Mouse (Mus musculus) embryonic facial prominence, embryonic 13.5 days (tissue): Measurements from ENCODE around the gene Pik3cb. TPM values are rescaled to one million over a fixed set of nuclear protein-coding genes. Genes with fewer than 3 reads are reported as not detected.
A peak's percentile ranks its signal among the peaks of the same experiment; 100 is the strongest.

Source experiments
- ATAC-seq: fragments of 200-750 bp; cut with Nextera tagmentation; 2 replicates; pipeline ENCODE4 v1.8.0; 2017; ENCODE audit warnings: low read depth; ENCODE audit not compliant: insufficient number of reproducible peaks, insufficient read depth, low FRiP score, low TSS enrichment
- H3K27ac ChIP-seq: fragments of 300-500 bp; sonication (generic); 2 replicates; pipeline ENCODE4 v1.5.1; 2015; ENCODE audit warnings: moderate library complexity, mild to moderate bottlenecking, inconsistent platforms
- H3K27me3 ChIP-seq: fragments of 300-500 bp; sonication (generic); 2 replicates; pipeline ENCODE4 v1.6.1; 2015; ENCODE audit warnings: mild to moderate bottlenecking, inconsistent platforms
- H3K36me3 ChIP-seq: fragments of 300-500 bp; sonication (generic); 2 replicates; pipeline ENCODE4 v1.6.1; 2015; ENCODE audit warnings: mild to moderate bottlenecking, inconsistent platforms
- H3K4me1 ChIP-seq: fragments of 300-500 bp; sonication (generic); 2 replicates; pipeline ENCODE4 v1.6.1; 2015; ENCODE audit warnings: inconsistent platforms
- H3K4me2 ChIP-seq: fragments of 300-500 bp; sonication (generic); 2 replicates; pipeline ENCODE4 v1.6.1; 2015; ENCODE audit warnings: moderate library complexity, mild to moderate bottlenecking, inconsistent platforms
- H3K4me3 ChIP-seq: fragments of 300-500 bp; sonication (generic); 2 replicates; pipeline ENCODE4 v1.5.1; 2015; ENCODE audit warnings: mild to moderate bottlenecking, inconsistent platforms
- H3K9ac ChIP-seq: fragments of 300-500 bp; sonication (generic); 2 replicates; pipeline ENCODE4 v1.6.1; 2015; ENCODE audit warnings: mild to moderate bottlenecking, inconsistent platforms
- H3K9me3 ChIP-seq: fragments of 300-500 bp; sonication (generic); 2 replicates; pipeline ENCODE4 v1.6.1; 2016; ENCODE audit warnings: inconsistent platforms
- WGBS: fragments of 180-500 bp; shearing (Covaris S2); methylation state at CpG from one replicate; pipeline ENCODE4 v1.1.7; 2015; ENCODE audit warnings: mixed read lengths; 5-methylcytosine and 5-hydroxymethylcytosine counted together
- polyA plus RNA-seq: library from polyadenylated mRNA; unstranded; fragments of >200 nt; fragmentation: Nextera tagmentation; extraction: Ambion mirVana; gene quantifications from 2 replicates; pipeline ENCODE4 v1.2.1, GENCODE M21; 2015

The Pik3cb gene
- polyA plus RNA-seq, 1 experiment from 2014 or later: 1.6 TPM

DNA sequence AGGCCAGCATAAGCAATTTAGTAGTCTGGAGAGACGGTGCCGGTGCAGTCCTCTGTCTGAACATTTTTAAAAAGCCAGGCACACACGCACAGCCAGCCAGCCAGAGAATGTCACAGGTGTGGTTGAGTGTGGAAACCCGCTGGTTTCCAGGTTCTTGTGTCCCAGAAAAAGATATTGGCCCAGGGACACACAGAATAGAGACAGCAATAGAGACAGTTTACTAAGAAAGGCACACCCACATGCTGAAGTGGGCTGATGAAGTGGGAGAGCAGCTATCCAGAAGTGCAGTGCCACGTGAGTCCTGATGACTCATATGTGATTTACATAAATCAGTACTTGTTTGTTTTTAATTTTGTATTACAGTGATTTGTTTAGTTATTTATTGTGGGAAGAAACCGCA is 5.3 kb upstream of the Pik3cb start:
- H3K4me3 ChIP-seq: no peak overlapping the region

DNA sequence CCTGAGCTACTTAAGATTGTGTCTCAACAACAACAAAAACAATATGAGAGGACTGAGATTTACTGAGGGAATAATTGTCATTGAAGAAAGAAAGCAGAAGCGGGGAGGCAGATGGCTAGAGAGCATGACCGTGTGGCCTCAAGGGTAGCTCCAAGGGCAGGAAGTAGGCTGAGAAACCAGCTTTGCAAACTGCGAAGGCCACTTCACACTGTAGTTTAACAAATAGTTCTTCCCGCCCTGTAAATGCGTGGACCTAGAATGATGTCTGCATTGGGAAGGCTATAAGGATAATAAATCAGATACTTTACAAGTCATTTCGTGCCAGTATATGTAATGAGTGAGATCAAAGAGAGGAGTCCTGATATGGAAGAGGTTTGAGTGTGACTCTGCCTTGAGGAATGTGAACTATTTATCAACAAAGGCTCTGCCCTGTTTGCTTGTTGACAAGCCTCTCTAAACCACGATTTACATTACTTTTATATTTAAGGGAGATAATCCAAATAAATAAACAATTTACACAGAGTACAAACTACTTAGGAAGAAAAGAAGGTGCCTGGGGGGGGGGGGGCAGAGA is 4.1 kb upstream of the Pik3cb start:
- Histone ChIP-seq H3K27me3 (peaks cover 24% of the 10 kb centered on the region), H3K4me1 (no peaks in the 10 kb centered on the region), H3K9ac (no peak overlapping the region), H3K4me3 (no peak overlapping the region), H3K27ac (no peak overlapping the region), H3K4me2 (no peak overlapping the region), H3K9me3 (no peaks in the 10 kb centered on the region), H3K36me3 (no peaks in the 10 kb centered on the region)
- ATAC-seq: no peak
- WGBS: 58% methylated on average over 7 of the region's 7 CpGs

More for the DNA sequence above, 5.3 kb upstream of the Pik3cb start:
- Histone ChIP-seq H3K9me3 (no peaks in the 10 kb centered on the region), H3K9ac (no peak overlapping the region), H3K36me3 (no peaks in the 10 kb centered on the region), H3K27me3 (peaks cover 23% of the 10 kb centered on the region), H3K27ac (no peak overlapping the region), H3K4me2 (no peak overlapping the region), H3K4me1 (no peaks in the 10 kb centered on the region)
- ATAC-seq: no peak
- 55% methylated on average over 6 of the region's 6 CpGs for WGBS

DNA sequence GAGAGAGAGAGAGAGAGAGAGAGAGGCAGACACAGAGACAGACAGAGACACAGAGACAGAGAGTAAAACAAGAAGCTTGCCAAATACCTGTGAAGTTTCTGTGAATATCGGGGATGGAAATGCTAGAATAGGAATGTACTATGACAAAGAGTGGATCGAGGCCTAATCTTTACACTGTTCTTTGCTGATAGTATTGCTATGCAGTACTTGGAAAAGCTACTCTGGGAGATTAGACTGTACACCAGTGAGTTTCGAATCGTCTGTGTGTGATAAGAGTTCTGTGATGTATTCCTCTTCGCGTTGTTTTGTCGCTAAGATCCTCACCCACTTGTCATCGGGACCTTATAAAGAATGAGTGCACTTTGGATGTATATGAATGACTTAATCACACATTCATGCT is 1.2 kb upstream of the Pik3cb start:
- WGBS: 88% methylated on average over 8 of the region's 8 CpGs
- ATAC-seq: no peak
- Histone ChIP-seq H3K4me3 (no peak overlapping the region), H3K4me2 (no peak overlapping the region), H3K4me1 (0 out of 2 replicates have a peak, but pooled peaks cover 8% of the 10 kb centered on the region), H3K27ac (no peak overlapping the region), H3K9me3 (no peaks in the 10 kb centered on the region), H3K36me3 (no peaks in the 10 kb centered on the region), H3K27me3 (peaks cover 41% of the 10 kb centered on the region), H3K9ac (no peak overlapping the region)

DNA sequence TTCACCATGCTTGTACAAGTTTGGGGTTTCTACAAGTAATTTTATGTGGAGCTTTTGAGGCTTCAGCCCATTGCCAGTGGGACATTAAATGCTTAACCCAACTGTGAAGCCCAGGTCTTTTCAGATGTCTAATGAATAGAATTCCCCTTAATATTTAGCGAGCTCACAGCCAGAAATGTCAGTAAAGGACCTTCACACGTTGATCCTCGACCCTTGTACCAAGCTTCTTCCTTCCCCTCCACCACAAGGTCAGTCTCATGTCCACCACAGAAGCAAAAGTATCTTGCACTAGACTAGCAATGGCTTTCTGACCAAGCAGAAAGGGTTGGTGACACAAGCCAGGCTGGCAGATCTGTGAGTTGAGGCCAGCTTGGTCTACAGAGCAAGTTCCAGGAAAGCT is 750 bp upstream of the Pik3cb start:
- H3K4me3 ChIP-seq: no peak overlapping the region

DNA sequence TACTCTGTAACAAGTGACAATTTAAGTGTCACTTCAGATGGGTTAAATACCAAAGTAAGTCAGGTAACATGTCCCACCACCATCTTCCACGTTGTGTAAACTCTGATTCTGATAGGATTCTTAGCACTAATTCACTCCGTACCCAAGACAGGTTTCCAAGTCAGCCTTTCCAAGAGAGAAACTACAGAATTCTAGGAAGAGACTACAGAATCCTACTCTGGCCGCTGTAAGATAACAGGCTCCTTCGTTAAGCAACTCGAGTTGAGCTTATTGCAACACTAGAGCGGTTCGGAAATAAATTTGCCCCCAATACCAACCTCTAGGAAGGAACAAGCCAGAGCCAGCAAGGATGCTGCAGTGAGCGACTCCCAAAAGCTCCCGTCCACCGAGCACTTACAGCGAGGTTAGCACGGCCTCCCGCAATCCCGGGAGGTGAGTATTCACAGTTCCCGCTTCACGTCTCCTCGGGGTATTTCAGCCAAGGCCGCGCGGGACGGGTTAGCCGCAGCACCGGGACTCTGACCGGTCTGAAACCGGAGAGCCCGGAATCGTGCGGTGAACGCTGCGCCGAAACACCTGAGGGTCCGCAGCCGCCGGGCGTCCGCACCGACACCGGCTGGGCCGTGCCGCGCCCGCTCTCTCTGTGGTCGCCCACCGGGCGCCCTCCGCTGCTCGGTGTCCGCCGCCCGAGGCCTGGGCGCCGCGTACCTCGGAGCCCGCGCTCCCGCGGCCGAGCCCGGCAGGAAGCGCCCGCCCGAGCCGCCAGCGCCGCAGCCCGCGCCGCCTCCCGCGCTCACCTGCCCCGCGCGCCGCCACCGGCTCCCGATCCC is 1.0 kb downstream of the Pik3cb start:
- 0 out of 2 replicates have a peak, but pooled peaks cover 8% of the 10 kb centered on the region for H3K4me1 ChIP-seq
- peak overlapping the region; percentile 73 for H3K4me2 ChIP-seq
- under 1% methylated on average over 64 of the region's 77 CpGs for WGBS
- H3K27ac ChIP-seq: 0 out of 2 replicates have a peak overlapping the region, but pooled peaks have one; percentile 28
- H3K27me3 ChIP-seq: peaks cover 41% of the 10 kb centered on the region
- peak; percentile 78 for ATAC-seq
- H3K36me3 ChIP-seq: no peaks in the 10 kb centered on the region
- peak overlapping the region; percentile 83 for H3K4me3 ChIP-seq
- H3K9ac ChIP-seq: peak overlapping the region; percentile 80
- H3K9me3 ChIP-seq: no peaks in the 10 kb centered on the region

More for the DNA sequence above, 750 bp upstream of the Pik3cb start:
- peak overlapping the region; percentile 73 for H3K4me2 ChIP-seq
- no peaks in the 10 kb centered on the region for H3K36me3 ChIP-seq
- no peak overlapping the region for H3K27ac ChIP-seq
- peaks cover 41% of the 10 kb centered on the region for H3K27me3 ChIP-seq
- ATAC-seq: no peak
- no peak overlapping the region for H3K9ac ChIP-seq
- H3K4me1 ChIP-seq: 0 out of 2 replicates have a peak, but pooled peaks cover 8% of the 10 kb centered on the region
- WGBS: 44% methylated on average over 3 of the region's 3 CpGs
- no peaks in the 10 kb centered on the region for H3K9me3 ChIP-seq

DNA sequence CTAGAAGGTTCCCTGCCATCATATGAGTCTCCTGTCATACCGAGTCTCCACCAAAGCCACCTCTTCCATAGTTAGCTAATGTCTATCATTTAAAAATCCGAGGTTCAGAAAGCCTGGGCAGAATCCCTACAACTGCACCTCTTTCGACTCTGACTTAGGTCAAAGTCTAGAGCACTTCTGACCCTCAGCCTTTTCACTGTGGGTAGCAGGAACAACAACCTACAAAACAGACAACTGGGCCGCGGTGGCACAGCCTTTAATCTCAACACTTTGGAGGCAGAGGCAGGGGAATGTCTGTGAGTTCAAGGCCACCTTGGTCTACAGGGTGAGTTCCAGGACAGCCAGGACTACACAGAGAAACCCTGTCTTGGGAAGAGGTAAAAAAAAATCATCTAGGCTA is 3.1 kb downstream of the Pik3cb start:
- no peaks in the 10 kb centered on the region for H3K9me3 ChIP-seq
- ATAC-seq: no peak
- H3K27ac ChIP-seq: no peak overlapping the region
- H3K4me1 ChIP-seq: 0 out of 2 replicates have a peak, but pooled peaks cover 8% of the 10 kb centered on the region
- H3K9ac ChIP-seq: no peak overlapping the region
- no peak overlapping the region for H3K4me3 ChIP-seq
- WGBS: 84% methylated on average over 5 of the region's 5 CpGs
- no peaks in the 10 kb centered on the region for H3K36me3 ChIP-seq
- H3K27me3 ChIP-seq: peaks cover 34% of the 10 kb centered on the region
- no peak overlapping the region for H3K4me2 ChIP-seq

DNA sequence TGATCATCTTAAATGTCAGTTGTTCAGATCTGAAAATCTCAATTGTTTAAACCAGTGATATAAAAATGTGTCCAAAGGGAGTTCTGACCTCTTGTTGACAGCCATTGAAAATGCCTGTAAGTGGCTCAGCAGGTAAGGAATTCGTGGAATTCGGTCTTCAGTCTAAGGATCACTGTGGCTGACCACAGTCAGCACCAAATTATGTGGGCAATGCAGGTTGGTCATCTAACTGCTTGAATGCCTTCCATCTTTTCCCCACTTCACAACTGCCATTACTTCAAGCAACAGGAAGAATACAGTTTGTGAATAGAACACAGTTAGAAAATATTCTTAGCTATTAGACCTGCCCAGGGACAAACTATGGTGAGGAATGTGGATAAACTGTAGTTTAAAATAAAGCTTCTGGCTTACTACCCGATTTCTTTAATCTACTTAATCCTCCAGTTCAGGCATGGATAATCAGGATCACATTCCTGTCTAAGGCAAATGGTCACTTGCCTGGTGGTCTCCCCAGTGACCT is 8.4 kb downstream of the Pik3cb start:
- Histone ChIP-seq H3K9ac (no peak overlapping the region), H3K4me1 (peaks cover 8% of the 10 kb centered on the region; the same call in 1 of the 2 replicates), H3K9me3 (no peaks in the 10 kb centered on the region), H3K27ac (no peak overlapping the region), H3K4me2 (no peak overlapping the region), H3K36me3 (no peaks in the 10 kb centered on the region), H3K27me3 (no peaks in the 10 kb centered on the region), H3K4me3 (no peak overlapping the region)
- 25% methylated on average over 3 of the region's 3 CpGs for WGBS
- ATAC-seq: no peak

DNA sequence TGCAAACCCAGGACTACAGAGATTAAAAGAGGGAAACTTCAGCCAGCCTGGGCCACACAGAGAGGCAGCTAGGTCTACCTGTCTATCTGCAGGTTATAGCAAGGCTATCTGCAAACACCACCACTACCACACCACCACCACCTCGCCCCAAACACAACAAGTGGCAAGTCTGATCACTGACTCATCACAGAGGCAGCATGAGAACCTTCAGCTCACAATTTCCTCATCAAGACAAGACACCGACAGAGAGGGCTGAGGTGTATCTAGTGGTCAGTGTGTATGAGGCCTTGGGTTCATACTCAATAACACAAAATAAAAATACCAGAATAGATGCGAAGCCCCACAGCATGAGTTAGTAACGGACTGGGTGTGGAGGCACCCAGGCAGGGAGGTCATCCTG is 9.3 kb downstream of the Pik3cb start:
- no peaks in the 10 kb centered on the region for H3K9me3 ChIP-seq
- ATAC-seq: no peak
- no peaks in the 10 kb centered on the region for H3K36me3 ChIP-seq
- H3K27ac ChIP-seq: no peak overlapping the region
- H3K4me3 ChIP-seq: no peak overlapping the region
- WGBS: 88% methylated on average over 4 of the region's 4 CpGs
- no peaks in the 10 kb centered on the region for H3K27me3 ChIP-seq
- no peak overlapping the region for H3K4me2 ChIP-seq
- H3K4me1 ChIP-seq: peaks cover 10% of the 10 kb centered on the region; the same call in 1 of the 2 replicates
- H3K9ac ChIP-seq: no peak overlapping the region

DNA sequence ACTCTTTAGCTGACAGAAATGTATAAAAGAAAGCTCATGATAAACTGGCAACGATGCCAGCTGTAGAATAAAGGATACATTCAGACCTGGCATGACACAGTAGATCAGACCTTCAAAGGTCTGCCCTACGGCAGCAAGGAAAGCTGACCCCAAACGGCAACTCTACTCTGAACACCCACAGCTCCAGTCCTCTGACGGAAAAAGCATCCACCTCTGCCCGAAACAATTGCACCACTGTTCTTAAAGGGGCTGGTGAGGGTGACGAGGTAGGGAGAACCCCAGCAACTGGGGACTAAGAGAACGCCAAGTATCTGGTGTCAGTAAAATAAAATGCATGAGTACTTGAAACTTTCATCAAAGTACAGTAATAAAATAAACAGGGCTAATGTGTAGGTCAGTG is 12.8 kb downstream of the Pik3cb start:
- H3K36me3 ChIP-seq: no peaks in the 10 kb centered on the region
- no peak overlapping the region for H3K27ac ChIP-seq
- H3K27me3 ChIP-seq: no peaks in the 10 kb centered on the region
- no peak overlapping the region for H3K9ac ChIP-seq
- H3K4me1 ChIP-seq: peaks cover 10% of the 10 kb centered on the region; the same call in 1 of the 2 replicates
- WGBS: 27% methylated on average over 7 of the region's 7 CpGs
- no peak overlapping the region for H3K4me3 ChIP-seq
- ATAC-seq: 0 out of 2 replicates have a peak, but pooled peaks have one; percentile 69
- no peak overlapping the region for H3K4me2 ChIP-seq
- no peaks in the 10 kb centered on the region for H3K9me3 ChIP-seq

DNA sequence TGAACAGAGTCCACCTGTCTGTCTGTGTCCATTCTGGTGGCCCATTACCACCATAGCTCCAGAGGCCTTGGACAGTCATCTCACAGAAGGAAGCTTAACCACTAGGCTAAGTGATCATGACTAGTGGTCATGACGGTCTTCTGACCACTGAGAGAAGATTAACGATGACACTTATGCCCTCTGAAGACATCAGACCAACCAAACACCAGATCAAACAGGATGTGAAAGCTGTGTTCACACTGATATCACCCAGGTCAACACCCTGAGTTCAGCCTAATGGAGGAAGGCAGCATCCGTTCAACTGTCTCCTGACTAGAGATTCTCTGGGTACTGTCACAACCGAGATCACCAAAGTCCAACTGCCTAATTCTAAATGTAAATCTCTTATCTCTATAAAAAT is 17.7 kb downstream of the Pik3cb start:
- peaks cover 5% of the 10 kb centered on the region; the same call in 1 of the 2 replicates for H3K4me1 ChIP-seq
- no peaks in the 10 kb centered on the region for H3K9me3 ChIP-seq
- H3K9ac ChIP-seq: no peak overlapping the region
- H3K4me2 ChIP-seq: no peak overlapping the region
- no peak overlapping the region for H3K4me3 ChIP-seq
- H3K36me3 ChIP-seq: no peaks in the 10 kb centered on the region
- ATAC-seq: no peak
- H3K27me3 ChIP-seq: no peaks in the 10 kb centered on the region
- 86% methylated on average over 4 of the region's 4 CpGs for WGBS
- no peak overlapping the region for H3K27ac ChIP-seq

DNA sequence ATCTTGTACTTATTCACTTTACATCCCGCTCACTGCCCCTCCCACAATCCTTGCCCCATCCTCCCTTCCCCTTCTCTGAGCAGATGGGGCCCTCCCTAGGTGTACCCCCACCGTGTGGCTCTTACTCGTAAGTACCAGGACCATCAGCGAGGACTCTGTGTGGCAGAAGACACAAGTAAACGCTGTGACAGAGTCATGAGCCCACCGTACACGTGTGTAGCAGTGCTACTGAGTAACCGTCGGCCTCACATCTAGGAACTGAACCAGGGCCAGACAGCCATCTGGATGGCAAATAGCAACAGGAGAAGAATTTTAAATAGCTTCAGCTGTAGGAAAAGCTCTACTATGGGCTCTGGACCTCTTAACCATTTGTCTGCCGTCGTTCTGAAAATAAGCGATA is 28.0 kb downstream of the Pik3cb start:
- ATAC-seq: no peak
- H3K4me1 ChIP-seq: peaks cover 15% of the 10 kb centered on the region
- H3K27me3 ChIP-seq: no peaks in the 10 kb centered on the region
- H3K36me3 ChIP-seq: no peaks in the 10 kb centered on the region
- H3K27ac ChIP-seq: peak overlapping the region; percentile 35; the same call in 1 of the 2 replicates
- no peak overlapping the region for H3K9ac ChIP-seq
- H3K9me3 ChIP-seq: no peaks in the 10 kb centered on the region
- peak overlapping the region; percentile 33; the same call in 1 of the 2 replicates for H3K4me2 ChIP-seq
- no peak overlapping the region for H3K4me3 ChIP-seq
- WGBS: 36% methylated on average over 12 of the region's 12 CpGs
